Mouse (Mus musculus): ENCODE data around the gene Tac4. TPM values are rescaled to one million over a fixed set of nuclear protein-coding genes. Genes with fewer than 3 reads are reported as not detected.

Gene Tac4
- polyA plus RNA-seq, 1 experiment = not detected

GRCm38 (mm10) chr11:95315215-95315955, 54.1 kb downstream of the Tac4 start:
- no peak overlapping the region for H3K4me3 ChIP-seq (ENCODE audit: insufficient read depth, low read depth, low read length)
- peak overlapping the region; percentile 90 for H3K27ac ChIP-seq (ENCODE audit: insufficient read depth, low read depth, low read length)
- TF ChIP-seq CTCF (IDR thresholded peaks at IDR 0.05; ENCODE audit: insufficient read depth, low read depth, low read length) (no peak), POLR2A (IDR thresholded peaks at IDR 0.05; ENCODE audit: insufficient read depth, low read depth, low read length) (no peak)
- H3K4me1 ChIP-seq (ENCODE audit: control insufficient read depth, insufficient read depth, low read length) = peaks cover 11% of the 10 kb centered on the region
- 46% methylated on average over 7 of the region's 7 CpGs for WGBS

- WGBS = 85% methylated on average over 9 of the region's 9 CpGs
- H3K4me1 ChIP-seq (ENCODE audit: control insufficient read depth, insufficient read depth, low read length) = peaks cover 8% of the 10 kb centered on the region
- TF ChIP-seq CTCF (IDR thresholded peaks at IDR 0.05; ENCODE audit: insufficient read depth, low read depth, low read length) (no peak), POLR2A (IDR thresholded peaks at IDR 0.05; ENCODE audit: insufficient read depth, low read depth, low read length) (no peak)
- H3K4me3 ChIP-seq (ENCODE audit: insufficient read depth, low read depth, low read length) = no peak overlapping the region
- H3K27ac ChIP-seq (ENCODE audit: insufficient read depth, low read depth, low read length) = no peak overlapping the region
These were observed 56.8 kb downstream of the Tac4 start for GRCm38 (mm10) chr11:95318116-95318515.

Other genes starting within 250 kb of the Tac4 start
- gene Pdk2, start 220.2 kb upstream of the Tac4 start, polyA plus RNA-seq (2012; ENCODE audit: insufficient read depth, insufficient read length, low replicate concordance, missing spikeins) = not detected in 2 replicates
- gene Itga3, start 184.7 kb upstream of the Tac4 start, polyA plus RNA-seq (2012; ENCODE audit: insufficient read depth, insufficient read length, low replicate concordance, missing spikeins) = not detected in 2 replicates
- gene Dlx3, start 141.4 kb upstream of the Tac4 start, polyA plus RNA-seq (2012; ENCODE audit: insufficient read depth, insufficient read length, low replicate concordance, missing spikeins) = not detected in 2 replicates
- not detected in 2 replicates for gene Dlx4, start 115.3 kb upstream of the Tac4 start, polyA plus RNA-seq (2012; ENCODE audit: insufficient read depth, insufficient read length, low replicate concordance, missing spikeins)
- gene Kat7, start 48.7 kb downstream of the Tac4 start, polyA plus RNA-seq (2012; ENCODE audit: insufficient read depth, insufficient read length, low replicate concordance, missing spikeins) = not detected in 2 replicates
- gene Fam117a, start 75.5 kb downstream of the Tac4 start, polyA plus RNA-seq (2012; ENCODE audit: insufficient read depth, insufficient read length, low replicate concordance, missing spikeins) = not detected in 2 replicates
- gene Slc35b1, start 123.2 kb downstream of the Tac4 start, polyA plus RNA-seq (2012; ENCODE audit: insufficient read depth, insufficient read length, low replicate concordance, missing spikeins) = not detected in 2 replicates
- gene Spop, start 152.6 kb downstream of the Tac4 start, polyA plus RNA-seq (2012; ENCODE audit: insufficient read depth, insufficient read length, low replicate concordance, missing spikeins) = not detected in 2 replicates